Comparison of ENCODE assay signal across 15 mouse cellular contexts in genomic region chr10:13774910-13775309, GRCm38 (mm10).
"Had no signal": no experiment of that assay in that cellular context is flagged by ENCODE, and none has a peak within 500 bp of the region (broad histone marks: within the 10 kb centered on the region; RNA-seq: fewer than 3 reads in every experiment).

No protein-coding gene starts in this region.

- H3K36me3 ChIP-seq: stomach, embryonic 15.5 days had no signal

- H3K9me3 ChIP-seq: neural tube, embryonic 15.5 days; stomach, embryonic 15.5 days had no signal

- H3K4me1 ChIP-seq: neural tube, embryonic 15.5 days; stomach, embryonic 15.5 days had no signal

- H3K27me3 ChIP-seq: neural tube, embryonic 15.5 days; stomach, embryonic 15.5 days had no signal

- DNase-seq: retina, postnatal 1 day; right cerebral cortex, adult 18-20 months; right cerebral cortex, postnatal 14 days; right cerebral cortex, postnatal 25 days; right cerebral cortex, postnatal 4 days; spleen, adult 18-20 months; thymus, adult 18-20 months; thymus, adult 2 months; thymus, postnatal 14 days; thymus, postnatal 25 days; thymus, postnatal 36 days; thymus, postnatal 4 days had no signal

- H3K9ac ChIP-seq: neural tube, embryonic 15.5 days; stomach, embryonic 15.5 days had no signal

- H3K27ac ChIP-seq: neural tube, embryonic 15.5 days; stomach, embryonic 15.5 days; stomach, postnatal 0 days had no signal

- H3K4me3 ChIP-seq: neural tube, embryonic 15.5 days; stomach, embryonic 15.5 days had no signal

- H3K4me2 ChIP-seq: neural tube, embryonic 15.5 days; stomach, embryonic 15.5 days had no signal
